Mouse (Mus musculus) olfactory bulb, adult 2 months (tissue): ENCODE results near the gene Traf6. TPM values are rescaled to one million over a fixed set of nuclear protein-coding genes. Genes with fewer than 3 reads are reported as not detected.
"Not testable (repeated sequence)": the region's sequence is repeated elsewhere in the genome, so short reads cannot be mapped to it uniquely, and the experiment has no call there.

Source experiments
- H3K27ac ChIP-seq: fragments of 200-500 bp; 2 replicates; pipeline ENCODE4 v1.5.1; 2012; ENCODE audit warnings: low read depth, low read length; ENCODE audit not compliant: insufficient read depth
- H3K4me1 ChIP-seq: fragments of 200-500 bp; 2 replicates; pipeline ENCODE4 v1.6.1; 2012; ENCODE audit warnings: low read length; ENCODE audit not compliant: control insufficient read depth, insufficient read depth
- H3K4me3 ChIP-seq: fragments of 200-500 bp; 2 replicates; pipeline ENCODE4 v1.5.1; 2012; ENCODE audit warnings: mild to moderate bottlenecking, low read depth, low read length, moderate library complexity; ENCODE audit not compliant: insufficient read depth
- CTCF ChIP-seq: fragments of 200-500 bp; IDR thresholded peaks from 2 replicates; pipeline ENCODE4 v1.5.1; 2012; ENCODE audit warnings: low read depth, mild to moderate bottlenecking, low read length, moderate library complexity; ENCODE audit not compliant: insufficient read depth
- POLR2A ChIP-seq: fragments of 200-500 bp; IDR thresholded peaks from 2 replicates; pipeline ENCODE4 v1.6.1; 2012; ENCODE audit warnings: mild to moderate bottlenecking, low read depth, low read length, moderate library complexity; ENCODE audit not compliant: insufficient read depth
- WGBS: fragments of 180-500 bp; shearing (Covaris S2); methylation state at CpG from one replicate; pipeline ENCODE4 v1.1.7; 2018; 5-methylcytosine and 5-hydroxymethylcytosine counted together
- polyA plus RNA-seq: library from polyadenylated mRNA; stranded (reverse); fragments of >200 nt; gene quantifications from 2 replicates; pipeline ENCODE4 v1.2.4, GENCODE M21; 2012; ENCODE audit warnings: low replicate concordance; ENCODE audit not compliant: missing spikeins, insufficient read depth, insufficient read length

The Traf6 gene
- polyA plus RNA-seq, 1 experiment = not detected

- Histone ChIP-seq H3K4me1 (peaks cover 3% of the 10 kb centered on the region; the same call in 1 of the 2 replicates), H3K4me3 (no peak overlapping the region), H3K27ac (no peak overlapping the region)
- 91% methylated on average over 8 of the region's 8 CpGs for WGBS
- TF ChIP-seq CTCF = no peak
- TF ChIP-seq POLR2A = no peak
These were observed 63.4 kb downstream of the Traf6 start for GRCm38 (mm10) chr2:101741653-101742052.

GRCm38 (mm10) chr2:101742072-101742860 lies 64.0 kb downstream of the Traf6 start:
- Histone ChIP-seq H3K27ac (no peak overlapping the region), H3K4me3 (no peak overlapping the region), H3K4me1 (peaks cover 3% of the 10 kb centered on the region; the same call in 1 of the 2 replicates)
- WGBS = 81% methylated on average over 7 of the region's 7 CpGs
- TF ChIP-seq CTCF (no peak), POLR2A (no peak)

GRCm38 (mm10) chr2:101745656-101746055 lies 67.4 kb downstream of the Traf6 start:
- H3K4me1 ChIP-seq = not testable (repeated sequence)
- WGBS = 100% methylated on average over 2 of the region's 2 CpGs

GRCm38 (mm10) chr2:101746537-101746936 lies 68.3 kb downstream of the Traf6 start:
- WGBS = 71% methylated on average over 7 of the region's 7 CpGs
- no peak overlapping the region for H3K27ac ChIP-seq
- H3K4me3 ChIP-seq = no peak overlapping the region
- H3K4me1 ChIP-seq = peaks cover 3% of the 10 kb centered on the region; the same call in 1 of the 2 replicates
- TF ChIP-seq POLR2A (no peak), CTCF (no peak)

More at GRCm38 (mm10) chr2:101745656-101746055, 67.4 kb downstream of the Traf6 start:
- H3K4me3 ChIP-seq, H3K27ac ChIP-seq: not testable (repeated sequence)

Other genes with a start within 250 kb of the Traf6 start
- not detected in 2 replicates for gene Rag2, start 53.7 kb upstream of the Traf6 start, polyA plus RNA-seq
- gene Rag1, start 28.9 kb upstream of the Traf6 start, polyA plus RNA-seq = 321 and 562 TPM in 2 replicates
- not detected in 2 replicates for gene B230118H07Rik, start 28.9 kb upstream of the Traf6 start, polyA plus RNA-seq
- not detected in 2 replicates for gene Prr5l, start 204.6 kb downstream of the Traf6 start, polyA plus RNA-seq
- gene Commd9, start 207.8 kb downstream of the Traf6 start, polyA plus RNA-seq = not detected in 2 replicates